Mouse (Mus musculus): ENCODE measurements at regions not wholly inside any gene's neighbourhood (a gene's known extent, or its start where the extent isn't known, plus 50 kb on each side); places are given as distances from the start of the nearest gene placed in this dataset.

- TF ChIP-seq CTCF (IDR thresholded peaks at IDR 0.05) (no peak), POLR2A (IDR thresholded peaks at IDR 0.05; ENCODE audit: insufficient read depth, low read depth, low read length) (no peak)
Observed at GRCm38 (mm10) chr13:71174335-71174734, 332.7 kb upstream of the Adamts16 start.

All from heart, adult 2 months (tissue).